Mouse (Mus musculus): ENCODE data around the gene Bicd2.

GRCm38 (mm10) chr13:49291949-49292348, 49.4 kb upstream of the Bicd2 start:
- no peak for TF ChIP-seq CTCF (IDR thresholded peaks at IDR 0.05; ENCODE audit: low read depth)
- TF ChIP-seq EP300 (IDR thresholded peaks at IDR 0.05; ENCODE audit: low read depth) = no peak
